Mouse (Mus musculus) layer of hippocampus, adult 9-11 months (tissue): ENCODE measurements around the gene Mindy3.
"Not testable (repeated sequence)": the region's sequence is repeated elsewhere in the genome, so short reads cannot be mapped to it uniquely, and the experiment has no call there.

Experiments used
- DNase-seq: peaks from one replicate; pipeline ENCODE4 v3.0.0; 2022

The Mindy3 gene

DNA sequence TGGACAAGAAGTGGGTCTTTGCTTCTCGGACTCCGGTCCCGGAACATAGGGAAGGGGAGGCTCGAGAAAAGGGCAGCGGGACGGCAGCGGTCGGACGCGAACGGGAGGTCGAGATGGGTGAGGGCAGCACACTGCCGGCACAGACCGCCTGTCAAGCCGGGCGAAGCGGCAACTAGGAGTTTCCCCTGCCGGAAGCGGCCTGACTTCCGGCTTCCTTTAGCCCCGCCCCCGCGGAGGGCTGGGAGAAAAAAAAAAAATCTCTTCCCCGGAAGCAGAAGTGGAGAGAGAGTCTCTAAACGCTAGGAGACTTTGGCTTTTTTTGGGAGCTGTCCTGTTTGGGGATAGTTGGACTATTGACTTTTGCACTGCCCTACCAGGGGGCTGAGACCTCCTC, at the start of gene Mindy3:
TSS of gene Mindy3 (minus strand) at position 209 of the 394 bp plus-strand sequence.
- DNase-seq, result peak; percentile 87

GRCm38 (mm10) chr2:12459732-12460131, 40.5 kb upstream of the Mindy3 start:
- no peak for DNase-seq

DNA sequence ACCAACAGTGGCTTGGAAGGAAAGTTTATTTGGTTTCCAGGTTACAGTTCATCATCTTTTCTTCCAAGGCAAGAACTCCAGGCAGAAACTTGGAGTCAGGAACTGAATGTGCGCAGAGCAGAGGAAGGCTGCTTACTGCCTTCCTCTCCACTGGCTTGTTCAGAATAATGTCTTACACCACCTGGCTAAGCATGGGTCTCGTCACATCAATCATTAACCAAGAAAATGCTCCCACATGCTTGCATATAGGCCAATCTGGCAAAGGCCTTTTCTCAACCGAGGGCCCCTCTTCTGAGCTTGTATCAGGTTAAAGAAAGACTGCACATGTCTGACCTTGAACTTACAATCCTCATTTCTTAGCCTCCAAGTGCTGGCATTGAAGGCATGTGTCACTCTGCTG, 30.8 kb upstream of the Mindy3 start:
- no peak for DNase-seq

DNA sequence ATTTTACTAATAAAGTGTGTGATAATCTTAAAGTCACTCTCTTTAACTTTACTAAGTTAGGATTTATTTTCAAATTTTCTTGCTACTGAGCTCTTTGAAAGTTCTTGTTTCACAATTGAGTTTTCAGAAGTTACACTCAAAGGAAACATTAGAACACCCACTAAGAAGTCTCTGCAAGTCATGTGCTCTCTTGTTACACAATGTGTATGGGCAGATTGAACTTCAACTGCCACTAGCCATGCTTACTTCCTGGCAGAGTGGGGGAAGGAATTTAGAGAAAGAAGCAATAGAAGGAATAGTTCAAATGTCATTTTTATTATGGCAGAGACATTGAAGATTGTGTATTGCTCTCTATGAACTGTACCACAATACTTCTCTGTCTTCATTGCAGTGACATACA, 20.9 kb upstream of the Mindy3 start:
- DNase-seq, result no peak

DNA sequence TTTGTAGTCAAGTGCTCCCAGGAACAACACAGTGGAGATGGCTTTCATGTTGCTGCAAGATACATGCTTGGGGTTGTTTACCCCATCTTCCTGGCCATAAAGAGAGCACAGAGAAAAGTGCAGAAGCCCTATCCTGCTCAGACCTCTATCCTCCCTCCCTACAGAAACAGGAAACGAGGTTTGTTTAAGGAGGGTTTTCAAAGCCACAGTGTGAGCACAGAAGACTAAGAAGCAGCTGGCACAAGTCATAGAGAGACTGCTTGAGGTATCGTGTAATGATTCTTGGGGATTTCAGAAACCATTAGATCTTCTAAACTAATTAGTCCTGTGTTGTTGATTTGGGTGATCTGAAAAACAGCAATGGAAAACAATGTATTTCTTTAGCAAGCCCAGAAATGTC, 20.3 kb upstream of the Mindy3 start:
- no peak for DNase-seq

DNA sequence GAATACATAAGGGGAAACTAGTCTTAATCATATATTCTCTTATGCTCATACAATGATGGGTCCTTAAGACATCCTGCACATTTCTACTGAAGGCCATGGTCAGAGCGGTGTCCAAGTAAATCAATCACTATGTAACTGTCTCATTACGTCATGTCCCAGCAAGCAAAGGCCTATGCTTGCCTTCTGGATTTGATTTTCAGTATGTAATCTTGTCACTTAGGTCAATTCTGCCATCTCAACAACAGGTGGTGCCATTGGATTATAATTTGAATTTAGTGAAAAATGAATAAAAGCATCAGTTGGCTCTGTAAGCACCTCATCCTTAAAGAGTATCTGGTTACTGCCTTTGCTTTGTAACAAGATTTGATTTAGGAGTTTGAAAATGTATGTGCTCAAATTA, 18.9 kb upstream of the Mindy3 start:
- no peak for DNase-seq

GRCm38 (mm10) chr2:12432055-12432454, 12.8 kb upstream of the Mindy3 start:
- DNase-seq, result no peak

DNA sequence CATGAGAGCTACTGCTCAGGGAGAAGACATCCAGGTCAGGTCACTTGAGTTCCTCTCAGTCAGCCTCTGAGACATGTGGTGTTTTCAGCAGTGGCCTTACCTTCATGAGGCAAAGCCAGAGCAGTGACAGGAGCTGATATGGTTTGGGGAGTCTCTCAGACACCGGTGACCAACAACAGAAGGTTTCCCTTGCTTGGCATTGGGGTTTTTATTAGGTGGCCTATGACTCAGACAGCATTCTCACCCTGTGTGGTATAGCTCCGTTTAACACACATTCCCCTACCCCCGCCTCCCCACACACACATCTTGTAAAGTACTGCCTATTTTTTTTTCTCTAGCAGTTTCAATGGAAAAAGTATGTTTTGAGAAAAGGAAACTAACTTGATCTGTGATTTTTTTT, 5.1 kb upstream of the Mindy3 start:
- no peak for DNase-seq

GRCm38 (mm10) chr2:12423426-12423825, 4.2 kb upstream of the Mindy3 start:
- DNase-seq, result not testable (repeated sequence)

GRCm38 (mm10) chr2:12418534-12419261, 572 bp downstream of the Mindy3 start:
- DNase-seq, result no peak

GRCm38 (mm10) chr2:12418121-12418520, 1.1 kb downstream of the Mindy3 start:
- DNase-seq, result no peak

DNA sequence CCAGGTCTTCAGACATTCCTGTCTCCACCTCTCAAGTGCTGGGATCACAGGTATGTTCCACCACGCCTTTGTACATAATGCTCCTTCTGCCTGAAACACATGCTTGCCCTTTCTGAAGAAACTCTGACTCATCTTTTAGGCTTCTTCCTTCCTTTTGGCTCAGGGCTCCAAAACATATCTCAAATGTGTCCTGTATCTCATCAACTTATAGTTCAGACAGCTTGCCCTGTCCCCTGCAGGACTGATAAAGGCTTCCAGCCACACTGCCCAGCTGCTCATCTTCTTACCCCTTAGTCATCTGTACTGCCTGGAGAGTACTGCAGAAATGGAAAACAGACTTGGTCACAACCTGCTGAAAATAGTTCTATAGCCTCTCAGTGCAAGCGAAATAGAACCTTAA, 7.0 kb downstream of the Mindy3 start:
- no peak for DNase-seq

DNA sequence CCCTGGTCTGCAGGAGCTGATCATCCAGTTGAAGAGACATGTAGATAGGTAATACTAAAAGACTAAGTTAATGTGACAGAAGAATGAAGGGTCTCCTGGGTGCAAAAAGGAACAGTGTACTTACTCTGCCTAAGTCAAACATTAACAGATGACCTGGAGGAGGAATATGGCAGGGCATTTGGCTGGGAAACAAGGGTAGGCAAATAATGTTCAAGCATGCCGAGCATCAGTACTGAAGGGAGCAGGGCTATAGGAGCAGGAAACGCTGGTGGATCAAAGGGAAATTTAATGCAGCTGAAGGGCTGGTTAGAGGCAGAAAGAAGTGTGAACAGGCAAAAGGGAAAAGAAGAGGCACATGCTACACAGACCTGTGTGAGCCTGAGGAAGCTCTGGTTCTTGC, 8.1 kb downstream of the Mindy3 start:
- DNase-seq, result no peak

DNA sequence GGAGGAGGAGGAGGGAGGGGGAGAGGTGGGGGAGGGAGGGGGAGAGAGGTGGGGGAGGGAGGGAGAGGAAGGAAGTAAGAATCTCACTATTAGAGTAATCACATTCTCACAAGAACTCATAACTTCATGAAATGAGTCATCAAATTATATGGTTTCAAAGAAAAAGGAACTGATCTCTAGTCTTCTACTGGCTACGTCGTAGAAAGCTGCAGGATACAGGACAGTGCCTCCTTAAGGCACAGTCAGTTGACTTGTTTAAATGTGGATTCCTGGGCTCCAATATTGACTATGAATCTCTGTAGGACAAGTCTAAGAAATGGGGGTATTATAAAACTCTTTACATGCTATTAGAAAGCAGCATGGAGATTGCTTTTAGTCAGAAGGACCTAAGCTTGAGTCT, 12.5 kb downstream of the Mindy3 start:
- DNase-seq, result no peak

- DNase-seq, result no peak
Measured at GRCm38 (mm10) chr2:12402469-12402868, 16.8 kb downstream of the Mindy3 start.

DNA sequence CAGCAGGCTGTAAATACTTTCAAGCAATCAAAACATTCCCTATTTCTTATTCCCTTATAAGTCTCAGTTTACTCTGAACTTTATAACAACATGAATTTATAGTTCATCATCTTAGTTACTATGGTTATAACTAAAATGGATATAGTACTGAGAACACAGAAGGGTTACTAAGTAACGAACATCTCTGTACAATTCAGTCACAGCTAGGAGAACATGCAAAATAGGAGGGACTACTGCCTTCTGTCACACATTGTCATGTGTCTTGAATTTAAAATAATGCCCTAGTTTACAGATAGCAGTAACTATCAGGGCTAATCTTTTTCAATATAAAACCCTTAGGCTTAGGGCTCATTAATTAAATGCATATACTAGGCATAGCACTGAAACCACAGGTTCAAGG, 18.1 kb downstream of the Mindy3 start:
- DNase-seq, result no peak

- DNase-seq, result peak; percentile 35
Measured at GRCm38 (mm10) chr2:12389028-12389427, 30.2 kb downstream of the Mindy3 start.

GRCm38 (mm10) chr2:12388569-12388968, 30.7 kb downstream of the Mindy3 start:
- DNase-seq, result no peak

DNA sequence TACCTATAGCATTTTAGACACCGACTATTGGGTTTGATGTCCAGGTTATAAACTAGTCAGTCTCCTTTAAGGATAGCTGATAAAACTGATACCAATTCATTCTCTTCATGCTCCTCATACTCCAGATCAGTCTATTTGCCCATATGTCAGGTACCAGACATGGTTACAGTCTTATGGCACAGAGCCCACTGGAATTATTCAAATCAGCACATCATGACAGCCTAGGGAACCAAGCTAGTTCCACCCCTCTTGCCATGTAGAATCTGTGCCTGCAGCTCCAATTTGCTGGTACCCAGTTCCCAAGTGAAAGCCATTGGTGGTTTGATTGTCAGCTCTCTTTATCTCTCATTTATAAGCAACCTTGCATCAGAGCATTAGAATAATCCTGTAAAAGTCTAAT, 34.9 kb downstream of the Mindy3 start:
- no peak for DNase-seq

GRCm38 (mm10) chr2:12382650-12383049, 36.6 kb downstream of the Mindy3 start:
- no peak for DNase-seq

DNA sequence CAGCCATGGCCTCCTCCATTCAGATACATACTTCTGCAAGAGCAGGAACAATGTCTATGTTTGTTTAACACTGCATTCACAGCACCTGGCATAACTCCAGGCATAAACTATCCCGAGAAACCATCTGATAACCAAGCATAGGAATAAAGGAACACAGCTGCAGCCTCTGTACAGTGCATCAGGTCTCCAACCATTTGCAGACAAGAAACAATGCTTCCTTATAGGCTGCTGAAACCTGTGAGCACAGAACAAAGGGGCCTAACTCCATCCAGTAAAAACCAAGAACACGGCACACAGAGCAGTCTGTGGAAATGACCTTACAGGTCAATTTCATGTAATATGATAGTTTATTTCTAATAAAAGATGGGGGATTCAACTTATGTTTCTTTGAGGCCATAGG, 39.0 kb downstream of the Mindy3 start:
- no peak for DNase-seq

DNA sequence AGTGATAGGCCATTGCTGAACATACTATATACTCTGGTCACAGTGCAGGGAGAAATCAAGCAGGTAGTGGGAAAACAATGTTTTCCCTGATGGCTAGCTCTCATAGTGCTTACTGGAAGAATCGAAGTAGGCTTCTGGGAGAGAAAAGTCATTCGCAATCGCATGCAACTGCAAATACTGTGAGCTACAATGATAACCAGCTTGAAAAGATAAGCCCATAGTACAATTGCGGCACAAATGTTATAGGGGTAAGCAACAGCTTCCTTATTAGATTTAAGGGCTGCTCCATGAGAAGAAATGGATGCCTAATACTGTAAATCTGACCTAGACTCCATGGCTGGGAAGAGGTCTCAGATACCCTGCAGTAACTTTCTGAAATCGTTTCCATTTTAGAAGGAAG, 40.7 kb downstream of the Mindy3 start:
- no peak for DNase-seq

DNA sequence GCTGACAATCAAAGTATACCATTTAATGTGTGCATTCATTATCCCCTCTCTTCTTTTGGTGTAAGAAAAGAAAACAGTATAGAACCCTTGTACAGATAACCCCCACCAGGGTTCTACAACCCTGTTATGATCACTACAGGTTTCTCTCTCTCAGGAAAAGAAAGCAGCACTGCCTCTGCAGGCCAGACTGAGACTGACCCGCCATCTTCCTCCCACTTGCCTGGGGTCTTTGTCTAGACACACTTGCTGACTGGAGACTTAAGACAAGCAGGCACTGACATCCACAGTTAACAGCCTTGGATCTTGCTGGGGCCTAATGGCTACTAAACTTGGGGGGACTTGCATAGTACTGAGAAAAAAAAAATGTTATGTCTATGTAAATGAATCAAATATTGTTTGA, 42.2 kb downstream of the Mindy3 start:
- DNase-seq, result no peak

- no peak for DNase-seq
Measured at GRCm38 (mm10) chr2:12372883-12373282, 46.4 kb downstream of the Mindy3 start.

DNA sequence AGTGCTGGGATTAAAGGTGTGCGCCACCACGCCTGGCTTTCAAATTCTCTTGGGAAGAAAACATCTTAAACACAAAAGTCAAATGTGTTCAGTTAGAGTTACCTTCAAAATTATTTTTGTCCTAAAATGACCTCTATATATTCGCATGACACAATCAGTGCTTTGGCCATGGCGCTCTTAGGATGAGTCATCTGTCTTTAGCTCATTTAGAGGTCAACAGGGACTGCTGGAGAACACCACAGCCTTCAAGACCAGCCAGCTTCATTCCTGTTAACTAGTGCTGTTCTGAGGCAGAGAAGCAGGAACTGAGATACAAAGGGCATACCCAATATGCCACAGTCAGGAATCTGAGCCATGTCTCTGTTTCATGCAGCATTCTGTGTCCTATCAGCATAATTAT, 47.9 kb downstream of the Mindy3 start:
- no peak for DNase-seq
